Mouse (Mus musculus) megakaryocyte-erythroid progenitor cell, adult 5-6 weeks (primary cell): ENCODE results near the gene Olfr1393. TPM values are rescaled to one million over a fixed set of nuclear protein-coding genes. Genes with fewer than 3 reads are reported as not detected.
"Not testable (repeated sequence)": the region's sequence is repeated elsewhere in the genome, so short reads cannot be mapped to it uniquely, and the experiment has no call there.

ENCODE experiments used
- ATAC-seq: replicated peaks from 2 replicates; pipeline ENCODE4 v1.8.0; 2016; ENCODE audit warnings: mild to moderate bottlenecking, inconsistent platforms; ENCODE audit not compliant: severe bottlenecking, poor library complexity, low FRiP score, low TSS enrichment
- total RNA-seq, 2 experiments: library from RNA; stranded (forward) in 1 of 2; stranded (reverse) in 1 of 2; fragments of 200-1000, 215-1000 nt in 1 of 2; fragments of >200 nt in 1 of 2; fragmentation: Nextera tagmentation in 1 of 2; gene quantifications; 2 replicates each; pipeline ENCODE4 v1.2.3; 2014 to 2017

Olfr1393 gene
- total RNA-seq, 2 experiments from 2014 or later: not detected

GRCm38 (mm10) chr11:49273834-49274519 is 4.1 kb upstream of the Olfr1393 start:
- ATAC-seq: no peak

GRCm38 (mm10) chr11:49284982-49285381 is 6.9 kb downstream of the Olfr1393 start, which contains the start of gene Olfr1392:
Gene Olfr1392, plus strand, starts transcription at chr11:49285282.
- ATAC-seq: not testable (repeated sequence)

- ATAC-seq: no peak
Measured at GRCm38 (mm10) chr11:49287251-49287650, 9.1 kb downstream of the Olfr1393 start.

GRCm38 (mm10) chr11:49292777-49293176 is 14.7 kb downstream of the Olfr1393 start:
- ATAC-seq: no peak

GRCm38 (mm10) chr11:49304441-49304840 is 26.3 kb downstream of the Olfr1393 start, which contains the start of gene Olfr10:
Gene Olfr10, plus strand, starts transcription at chr11:49304741.
- ATAC-seq: no peak

- ATAC-seq: not testable (repeated sequence)
Measured at GRCm38 (mm10) chr11:49308547-49308946, 30.4 kb downstream of the Olfr1393 start.

GRCm38 (mm10) chr11:49322442-49322841 is 44.3 kb downstream of the Olfr1393 start, which contains the start of gene Olfr1391:
Gene Olfr1391, plus strand, starts transcription at chr11:49322742.
- ATAC-seq: no peak

DNA sequence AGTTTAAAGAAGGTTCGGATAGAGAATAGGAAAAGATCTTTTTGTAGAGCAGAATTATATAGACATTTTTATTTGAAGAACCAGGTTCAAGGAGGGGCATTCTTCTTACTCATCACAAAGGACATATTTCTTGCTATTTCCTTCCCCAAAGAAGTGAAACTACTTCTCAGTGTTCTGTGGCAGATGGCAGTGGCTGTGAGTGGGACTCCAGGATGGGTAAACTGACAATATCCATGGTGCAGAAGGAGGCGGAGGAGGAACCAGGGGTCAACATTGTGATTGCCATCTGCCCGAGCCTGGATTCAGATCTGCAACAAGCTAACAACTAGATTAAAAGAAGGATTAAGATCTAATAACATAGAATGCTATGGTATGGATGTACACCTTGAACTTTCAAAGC is 48.6 kb downstream of the Olfr1393 start:
- ATAC-seq: no peak

DNA sequence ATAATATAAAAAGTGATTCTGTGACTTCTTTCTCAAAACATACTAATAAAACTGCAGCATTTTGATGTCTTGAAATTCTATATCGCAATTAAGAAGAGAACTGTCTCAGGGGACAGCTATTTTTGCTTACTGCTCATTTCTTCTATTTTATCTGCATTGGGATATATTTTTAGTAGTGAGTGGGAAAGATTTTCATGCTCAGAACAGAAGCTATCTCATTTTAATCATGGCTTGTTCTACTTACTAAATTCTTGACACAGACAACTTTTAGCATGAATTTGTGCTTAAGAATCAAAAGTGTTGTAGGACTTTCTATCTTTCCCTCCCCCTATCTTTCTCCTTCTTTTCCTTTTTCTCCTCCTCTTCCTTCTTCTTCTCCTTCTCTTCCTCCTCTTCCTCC is 51.6 kb downstream of the Olfr1393 start:
- ATAC-seq: no peak

Other genes with a start within 250 kb of the Olfr1393 start
- gene 9930111J21Rik2, start 227.1 kb upstream of the Olfr1393 start, total RNA-seq (2014; fragmentation: Nextera tagmentation): 1.5 and 3.2 TPM in 2 replicates
- gene 9930111J21Rik2, start 227.1 kb upstream of the Olfr1393 start, total RNA-seq (2017): 3.8 and 4.5 TPM in 2 replicates
- 29.8 and 46.3 TPM in 2 replicates for gene Tgtp2, start 214.1 kb upstream of the Olfr1393 start, total RNA-seq (2014; fragmentation: Nextera tagmentation)
- 234 and 352 TPM in 2 replicates for gene Tgtp2, start 214.1 kb upstream of the Olfr1393 start, total RNA-seq (2017)
- 28.1 and 33.1 TPM in 2 replicates for gene Ifi47, start 201.7 kb upstream of the Olfr1393 start, total RNA-seq (2014; fragmentation: Nextera tagmentation)
- gene Ifi47, start 201.7 kb upstream of the Olfr1393 start, total RNA-seq (2017): 31.3 and 32.6 TPM in 2 replicates
- gene Olfr1396, start 163.4 kb upstream of the Olfr1393 start, total RNA-seq (2014; fragmentation: Nextera tagmentation): not detected in 2 replicates
- gene Olfr1396, start 163.4 kb upstream of the Olfr1393 start, total RNA-seq (2017): not detected in 2 replicates
- gene Olfr1395, start 136.0 kb upstream of the Olfr1393 start, total RNA-seq (2014; fragmentation: Nextera tagmentation): not detected in 2 replicates
- not detected in 2 replicates for gene Olfr1395, start 136.0 kb upstream of the Olfr1393 start, total RNA-seq (2017)
- gene Olfr1394, start 123.9 kb upstream of the Olfr1393 start, total RNA-seq (2014; fragmentation: Nextera tagmentation): not detected in 2 replicates
- gene Olfr1394, start 123.9 kb upstream of the Olfr1393 start, total RNA-seq (2017): not detected in 2 replicates
- gene Btnl9, start 91.1 kb upstream of the Olfr1393 start, total RNA-seq (2014; fragmentation: Nextera tagmentation): 0.72 and 2.4 TPM in 2 replicates
- gene Btnl9, start 91.1 kb upstream of the Olfr1393 start, total RNA-seq (2017): 1.8 and 5.6 TPM in 2 replicates
- gene Zfp62, start 75.0 kb upstream of the Olfr1393 start, total RNA-seq (2014; fragmentation: Nextera tagmentation): 56.5 and 67.6 TPM in 2 replicates
- 102 and 160 TPM in 2 replicates for gene Zfp62, start 75.0 kb upstream of the Olfr1393 start, total RNA-seq (2017)
- 47.4 and 53.5 TPM in 2 replicates for gene Mgat1, start 34.1 kb upstream of the Olfr1393 start, total RNA-seq (2014; fragmentation: Nextera tagmentation)
- 28.1 and 34.2 TPM in 2 replicates for gene Mgat1, start 34.1 kb upstream of the Olfr1393 start, total RNA-seq (2017)
- not detected in 2 replicates for gene Olfr1392, start 7.0 kb downstream of the Olfr1393 start, total RNA-seq (2014; fragmentation: Nextera tagmentation)
- not detected in 2 replicates for gene Olfr1392, start 7.0 kb downstream of the Olfr1393 start, total RNA-seq (2017)
- not detected in 2 replicates for gene Olfr10, start 26.4 kb downstream of the Olfr1393 start, total RNA-seq (2014; fragmentation: Nextera tagmentation)
- not detected in 2 replicates for gene Olfr10, start 26.4 kb downstream of the Olfr1393 start, total RNA-seq (2017)
- not detected in 2 replicates for gene Olfr1391, start 44.4 kb downstream of the Olfr1393 start, total RNA-seq (2014; fragmentation: Nextera tagmentation)
- gene Olfr1391, start 44.4 kb downstream of the Olfr1393 start, total RNA-seq (2017): not detected in 2 replicates
- not detected in 2 replicates for gene Olfr1390, start 56.9 kb downstream of the Olfr1393 start, total RNA-seq (2014; fragmentation: Nextera tagmentation)
- gene Olfr1390, start 56.9 kb downstream of the Olfr1393 start, total RNA-seq (2017): not detected in 2 replicates
- gene Olfr1389, start 144.8 kb downstream of the Olfr1393 start, total RNA-seq (2014; fragmentation: Nextera tagmentation): not detected in 2 replicates
- not detected in 2 replicates for gene Olfr1389, start 144.8 kb downstream of the Olfr1393 start, total RNA-seq (2017)
- gene Olfr1388, start 158.3 kb downstream of the Olfr1393 start, total RNA-seq (2014; fragmentation: Nextera tagmentation): 0.72 and 0.87 TPM in 2 replicates
- gene Olfr1388, start 158.3 kb downstream of the Olfr1393 start, total RNA-seq (2017): 0.80 and 1.4 TPM in 2 replicates
- gene Olfr1387, start 177.0 kb downstream of the Olfr1393 start, total RNA-seq (2014; fragmentation: Nextera tagmentation): not detected in 2 replicates
- gene Olfr1387, start 177.0 kb downstream of the Olfr1393 start, total RNA-seq (2017): not detected in 2 replicates
- gene Olfr1386, start 186.7 kb downstream of the Olfr1393 start, total RNA-seq (2014; fragmentation: Nextera tagmentation): not detected in 2 replicates
- not detected in 2 replicates for gene Olfr1386, start 186.7 kb downstream of the Olfr1393 start, total RNA-seq (2017)
- gene Olfr1385, start 210.8 kb downstream of the Olfr1393 start, total RNA-seq (2014; fragmentation: Nextera tagmentation): not detected in 2 replicates
- not detected in 2 replicates for gene Olfr1385, start 210.8 kb downstream of the Olfr1393 start, total RNA-seq (2017)
- not detected in 2 replicates for gene Olfr1384, start 228.4 kb downstream of the Olfr1393 start, total RNA-seq (2014; fragmentation: Nextera tagmentation)
- not detected in 2 replicates for gene Olfr1384, start 228.4 kb downstream of the Olfr1393 start, total RNA-seq (2017)
- not detected in 2 replicates for gene Olfr1383, start 241.3 kb downstream of the Olfr1393 start, total RNA-seq (2014; fragmentation: Nextera tagmentation)
- not detected in 2 replicates for gene Olfr1383, start 241.3 kb downstream of the Olfr1393 start, total RNA-seq (2017)
- gene Olfr1382, start 249.9 kb downstream of the Olfr1393 start, total RNA-seq (2014; fragmentation: Nextera tagmentation): not detected in 2 replicates
- gene Olfr1382, start 249.9 kb downstream of the Olfr1393 start, total RNA-seq (2017): not detected in 2 replicates